28 mouse cellular contexts compared by ENCODE assay signal in genomic region chr14:92222746-92223145, GRCm38 (mm10).
"Had no signal": no experiment of that assay in that cellular context is flagged by ENCODE, and none has a peak within 500 bp of the region (broad histone marks: within the 10 kb centered on the region; RNA-seq: fewer than 3 reads in every experiment).

No protein-coding gene starts in this region.

- H3K9ac ChIP-seq: embryonic facial prominence, embryonic 12.5 days; embryonic facial prominence, embryonic 13.5 days; embryonic facial prominence, embryonic 15.5 days; forebrain, embryonic 12.5 days; forebrain, embryonic 13.5 days; forebrain, embryonic 15.5 days; forebrain, postnatal 0 days had no signal

- H3K4me2 ChIP-seq: embryonic facial prominence, embryonic 12.5 days; embryonic facial prominence, embryonic 13.5 days; embryonic facial prominence, embryonic 15.5 days; forebrain, embryonic 12.5 days; forebrain, embryonic 13.5 days; forebrain, embryonic 15.5 days had no signal

- H3K36me3 ChIP-seq: embryonic facial prominence, embryonic 10.5 days; embryonic facial prominence, embryonic 12.5 days; embryonic facial prominence, embryonic 13.5 days; embryonic facial prominence, embryonic 15.5 days; forebrain, embryonic 10.5 days; forebrain, embryonic 12.5 days; forebrain, embryonic 15.5 days had no signal

- H3K9me3 ChIP-seq: embryonic facial prominence, embryonic 10.5 days; embryonic facial prominence, embryonic 12.5 days; embryonic facial prominence, embryonic 13.5 days; embryonic facial prominence, embryonic 15.5 days; forebrain, embryonic 10.5 days; forebrain, embryonic 12.5 days; forebrain, embryonic 13.5 days; forebrain, embryonic 15.5 days had no signal

- H3K27me3 ChIP-seq: embryonic facial prominence, embryonic 12.5 days; embryonic facial prominence, embryonic 13.5 days; embryonic facial prominence, embryonic 15.5 days; forebrain, embryonic 12.5 days; forebrain, embryonic 13.5 days; forebrain, embryonic 15.5 days had no signal

- H3K4me3 ChIP-seq: embryonic facial prominence, embryonic 10.5 days; embryonic facial prominence, embryonic 12.5 days; embryonic facial prominence, embryonic 13.5 days; embryonic facial prominence, embryonic 15.5 days; erythroblast, embryonic 14.5 days; forebrain, embryonic 10.5 days; forebrain, embryonic 12.5 days; forebrain, embryonic 13.5 days; forebrain, embryonic 15.5 days; gastrocnemius, adult 2 months; heart, adult 2 months had no signal

- H3K27ac ChIP-seq: embryonic facial prominence, embryonic 10.5 days; embryonic facial prominence, embryonic 12.5 days; embryonic facial prominence, embryonic 13.5 days; embryonic facial prominence, embryonic 15.5 days; forebrain, embryonic 10.5 days; forebrain, embryonic 12.5 days; forebrain, embryonic 13.5 days; forebrain, embryonic 15.5 days; gastrocnemius, adult 2 months; heart, adult 2 months had no signal

- DNase-seq: cerebellum, adult 2 months; cerebellum, adult 8-10 months; cerebellum, adult 9-10 months; cerebellum, adult 9-11 months; cerebellum, postnatal 10 days; cerebellum, postnatal 14 days; cerebellum, postnatal 25 days; cerebellum, postnatal 36 days; embryo, embryonic 11 days; forebrain, postnatal 0 days; gastrocnemius, adult 2 months; gastrocnemius, postnatal 10 days; gastrocnemius, postnatal 14 days; gastrocnemius, postnatal 25 days; gastrocnemius, postnatal 36 days; heart, adult 18-20 months; heart, adult 2 months had no signal

- ATAC-seq: forebrain, embryonic 13.5 days; forebrain, embryonic 14.5 days; forebrain, embryonic 15.5 days; forebrain, embryonic 16.5 days; forebrain, postnatal 0 days had no signal

- H3K4me1 ChIP-seq: embryonic facial prominence, embryonic 10.5 days; embryonic facial prominence, embryonic 12.5 days; embryonic facial prominence, embryonic 13.5 days; embryonic facial prominence, embryonic 15.5 days; forebrain, embryonic 10.5 days; forebrain, embryonic 12.5 days; forebrain, embryonic 13.5 days; forebrain, embryonic 15.5 days had no signal
